Mouse (Mus musculus) bone marrow, adult 2 months (tissue): ENCODE measurements around the gene Zdhhc23. TPM values are rescaled to one million over a fixed set of nuclear protein-coding genes. Genes with fewer than 3 reads are reported as not detected.
A peak's percentile ranks its signal among the peaks of the same experiment; 100 is the strongest.

Experiments used
- H3K27ac ChIP-seq: fragments of 200-500 bp; 2 replicates; pipeline ENCODE4 v1.5.1; 2012; ENCODE audit warnings: low read depth, mild to moderate bottlenecking, control low read depth, inconsistent platforms, low read length; ENCODE audit not compliant: control insufficient read depth, poor library complexity, insufficient read depth
- H3K4me1 ChIP-seq: fragments of 200-500 bp; 2 replicates; pipeline ENCODE4 v1.6.1; 2011; ENCODE audit warnings: low read length; ENCODE audit not compliant: control insufficient read depth, insufficient read depth
- H3K4me3 ChIP-seq: fragments of 200-500 bp; replicated peaks from 2 replicates; pipeline ENCODE3; 2011; ENCODE audit warnings: mild to moderate bottlenecking, low read depth, low read length, control low read depth; ENCODE audit not compliant: control insufficient read depth
- CTCF ChIP-seq: fragments of 200-500 bp; IDR thresholded peaks from 2 replicates; pipeline ENCODE4 v1.5.1; 2011; ENCODE audit warnings: low read length, control low read depth; ENCODE audit not compliant: control insufficient read depth, insufficient read depth
- POLR2A ChIP-seq: fragments of 200-500 bp; IDR thresholded peaks from 2 replicates; pipeline ENCODE4 v1.6.1; 2011; ENCODE audit warnings: low read depth, mild to moderate bottlenecking, control low read depth, low read length, borderline replicate concordance; ENCODE audit not compliant: control insufficient read depth
- WGBS: fragments of 180-500 bp; shearing (Covaris S2); methylation state at CpG from one replicate; pipeline ENCODE4 v1.1.7; 2018; 5-methylcytosine and 5-hydroxymethylcytosine counted together
- polyA plus RNA-seq: library from polyadenylated mRNA; stranded (reverse); fragments of >200 nt; gene quantifications from 2 replicates; pipeline ENCODE4 v1.2.4, GENCODE M21; 2011; ENCODE audit warnings: low replicate concordance; ENCODE audit not compliant: missing spikeins, insufficient read depth, insufficient read length

The Zdhhc23 gene
- polyA plus RNA-seq, 1 experiment, result 1.5 TPM

DNA sequence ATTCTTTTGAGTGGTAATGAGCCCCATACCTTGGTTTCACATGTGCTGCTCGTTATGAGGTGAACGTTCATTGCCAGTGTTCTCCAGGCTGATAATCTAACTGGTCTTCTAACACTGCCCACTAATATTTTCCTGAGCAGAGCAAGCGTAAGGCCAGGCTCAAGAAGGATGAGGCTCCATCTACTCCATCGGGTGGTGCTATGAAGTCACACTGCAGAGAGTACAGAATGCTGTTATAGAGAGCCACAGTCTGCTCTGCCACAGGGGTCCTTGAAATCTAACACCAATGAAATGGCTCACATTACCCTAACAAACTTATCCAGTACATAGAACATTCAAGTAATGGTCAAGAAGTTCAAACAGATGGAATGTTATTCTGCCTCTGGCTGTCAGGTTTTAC lies 21.6 kb downstream of the Zdhhc23 start:
- Histone ChIP-seq H3K4me3 (no peak overlapping the region), H3K27ac (no peak overlapping the region), H3K4me1 (no peaks in the 10 kb centered on the region; the same call in 1 of the 2 replicates)
- 85% methylated on average over 4 of the region's 4 CpGs for WGBS
- no peak for TF ChIP-seq CTCF
- no peak for TF ChIP-seq POLR2A

DNA sequence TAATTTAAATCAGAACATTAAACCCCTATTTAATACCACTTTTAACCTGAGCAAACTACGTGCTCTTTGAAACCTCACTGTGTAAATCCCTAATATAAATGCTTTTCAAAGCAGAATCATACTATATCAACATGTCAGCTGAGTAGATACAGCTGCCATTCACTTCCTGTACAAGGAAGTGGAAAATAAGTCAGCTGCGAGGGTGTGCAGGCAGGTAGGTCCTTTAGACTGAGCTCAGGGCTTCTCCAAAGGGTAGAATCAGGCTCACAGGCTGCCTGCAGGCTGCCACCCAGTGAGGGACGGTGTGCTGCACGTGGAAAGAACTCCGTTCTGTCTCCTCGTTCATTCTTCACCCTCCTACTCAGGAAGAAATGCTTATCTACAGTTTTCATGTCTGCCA lies 24.7 kb downstream of the Zdhhc23 start:
- TF ChIP-seq POLR2A (no peak), CTCF (no peak)
- Histone ChIP-seq H3K27ac (peak overlapping the region; percentile 39; the same call in 1 of the 2 replicates), H3K4me3 (no peak overlapping the region), H3K4me1 (peaks cover 4% of the 10 kb centered on the region)
- 42% methylated on average over 6 of the region's 6 CpGs for WGBS

DNA sequence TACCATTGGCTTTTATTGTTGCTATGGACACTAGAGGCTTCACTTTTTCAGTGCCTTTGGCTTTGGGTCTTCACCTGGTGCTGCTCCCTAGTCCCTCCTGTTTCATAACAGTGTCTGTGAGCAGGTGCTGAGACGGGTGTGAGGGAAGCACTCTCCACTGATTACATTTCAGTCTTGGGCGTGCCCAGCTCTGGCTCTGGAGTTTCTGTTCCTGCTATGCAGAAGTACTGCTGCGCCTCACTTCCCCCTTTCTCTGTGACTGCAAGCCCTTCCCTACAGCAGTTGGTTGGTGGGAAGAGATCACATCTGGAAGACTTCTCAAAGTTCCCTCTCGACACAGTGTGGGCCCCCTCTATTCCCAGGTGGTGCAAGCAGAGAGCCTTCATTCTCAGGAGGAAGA lies 28.0 kb downstream of the Zdhhc23 start:
- WGBS, result 8% methylated on average over 4 of the region's 4 CpGs
- no peak overlapping the region for H3K4me3 ChIP-seq
- no peak for TF ChIP-seq CTCF
- no peak for TF ChIP-seq POLR2A
- peaks cover 4% of the 10 kb centered on the region for H3K4me1 ChIP-seq
- H3K27ac ChIP-seq, result no peak overlapping the region

DNA sequence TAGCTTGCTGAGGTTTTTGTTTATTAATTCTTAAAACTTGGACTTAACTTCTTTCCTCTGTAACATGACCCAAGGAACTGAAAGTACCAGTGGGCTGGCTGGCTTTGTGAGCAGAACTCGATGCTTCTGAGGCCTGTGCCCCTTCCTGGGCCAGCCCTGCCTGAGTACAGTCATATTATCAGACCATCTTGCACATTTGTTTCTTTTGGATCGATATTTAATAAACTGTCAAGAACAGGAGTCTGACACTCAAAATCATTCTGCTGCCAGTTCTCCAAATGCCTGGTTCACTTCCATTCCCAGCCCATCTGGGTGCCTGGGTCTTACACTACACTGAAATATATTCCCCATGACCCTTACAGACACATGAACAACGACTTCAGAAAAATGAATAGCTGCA lies 33.7 kb downstream of the Zdhhc23 start:
- no peaks in the 10 kb centered on the region for H3K4me1 ChIP-seq
- TF ChIP-seq CTCF, result no peak
- TF ChIP-seq POLR2A, result no peak
- H3K4me3 ChIP-seq, result no peak overlapping the region
- 64% methylated on average over 3 of the region's 3 CpGs for WGBS
- H3K27ac ChIP-seq, result no peak overlapping the region

DNA sequence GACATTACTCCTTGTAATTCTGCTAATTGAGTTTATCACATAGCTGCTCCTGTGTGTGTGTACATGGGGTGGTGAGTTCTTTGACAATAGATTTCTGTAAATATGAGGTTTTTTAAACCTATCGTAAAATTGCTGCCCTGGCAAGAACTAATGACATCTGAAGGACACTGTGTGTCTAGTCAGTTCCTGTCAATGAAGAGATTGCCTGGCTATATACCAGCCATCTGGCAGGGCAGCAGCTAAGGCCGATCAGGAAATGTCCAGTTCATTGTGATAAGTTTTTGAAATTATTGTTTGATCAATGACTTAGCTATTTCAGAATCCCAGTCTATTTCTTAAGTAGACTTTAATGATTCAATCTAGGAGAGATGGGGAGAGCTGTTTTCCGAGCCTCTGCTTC lies 34.2 kb downstream of the Zdhhc23 start:
- Histone ChIP-seq H3K4me1 (no peaks in the 10 kb centered on the region), H3K4me3 (no peak overlapping the region), H3K27ac (no peak overlapping the region)
- WGBS, result 87% methylated on average over 3 of the region's 3 CpGs
- TF ChIP-seq CTCF (no peak), POLR2A (no peak)

DNA sequence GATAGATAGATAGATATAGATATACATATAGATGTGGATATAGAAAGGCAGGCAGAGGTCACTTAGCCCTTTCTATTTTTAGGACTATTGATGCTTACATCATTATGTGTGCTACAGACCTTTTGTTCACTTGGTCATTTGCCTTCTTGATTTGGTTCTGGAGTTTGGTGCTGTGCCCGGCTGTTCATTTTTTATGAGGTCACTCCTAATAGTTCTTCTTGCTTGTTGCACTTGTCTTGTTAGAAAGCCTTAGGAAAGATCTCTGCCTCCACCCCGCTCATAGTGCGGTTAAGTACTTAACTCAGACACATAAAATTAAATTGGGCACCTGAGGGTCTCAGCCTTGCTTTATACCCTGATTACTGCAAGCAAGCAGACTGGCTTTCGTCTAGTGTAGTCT lies 38.7 kb downstream of the Zdhhc23 start:
- no peak overlapping the region for H3K27ac ChIP-seq
- H3K4me1 ChIP-seq, result no peaks in the 10 kb centered on the region
- no peak overlapping the region for H3K4me3 ChIP-seq
- TF ChIP-seq POLR2A, result no peak
- TF ChIP-seq CTCF, result no peak
- 87% methylated on average over 4 of the region's 4 CpGs for WGBS

DNA sequence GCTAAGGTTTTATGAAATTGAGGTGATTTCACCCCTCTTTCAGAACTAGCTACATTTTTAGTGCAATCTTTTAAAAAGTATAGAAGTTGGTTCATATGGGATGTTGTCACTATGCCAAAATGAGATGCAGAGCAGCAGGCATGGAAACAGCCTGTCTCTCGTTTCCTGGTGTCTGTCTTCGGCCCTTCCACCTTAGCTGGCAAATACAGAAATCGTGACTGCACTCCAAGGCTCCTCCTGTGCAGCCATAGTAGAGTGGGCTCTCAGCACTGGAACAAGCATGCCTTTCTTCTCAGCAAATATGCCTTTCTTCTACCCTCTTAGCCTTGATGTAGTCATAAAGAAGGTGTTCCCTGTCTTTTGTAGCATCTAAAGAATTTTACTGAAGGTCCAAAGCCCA lies 43.7 kb downstream of the Zdhhc23 start:
- H3K4me1 ChIP-seq, result no peaks in the 10 kb centered on the region
- H3K4me3 ChIP-seq, result no peak overlapping the region
- TF ChIP-seq POLR2A, result no peak
- TF ChIP-seq CTCF, result no peak
- H3K27ac ChIP-seq, result no peak overlapping the region
- 76% methylated on average over 3 of the region's 3 CpGs for WGBS

DNA sequence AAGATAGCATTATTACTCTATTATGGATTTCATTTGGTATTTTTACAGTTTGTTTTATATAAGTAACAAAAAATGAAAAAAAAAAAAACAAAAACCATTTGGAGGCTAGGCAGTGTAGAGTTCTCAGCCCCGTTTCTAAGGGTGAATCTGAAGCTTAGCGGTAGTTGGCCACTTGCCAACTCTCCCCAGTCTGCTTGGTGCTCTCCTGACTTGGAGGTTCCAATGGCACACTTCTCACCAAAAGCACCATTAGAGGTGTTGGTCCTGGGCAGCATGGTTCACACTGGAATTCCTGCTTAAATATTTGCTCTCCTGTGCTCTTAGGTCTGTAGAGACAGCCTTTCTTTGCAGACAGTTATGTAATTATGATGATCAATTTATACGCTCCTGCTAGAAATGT lies 44.2 kb downstream of the Zdhhc23 start:
- WGBS, result 76% methylated on average over 3 of the region's 3 CpGs
- H3K4me1 ChIP-seq, result no peaks in the 10 kb centered on the region
- TF ChIP-seq CTCF, result no peak
- TF ChIP-seq POLR2A, result no peak
- no peak overlapping the region for H3K27ac ChIP-seq
- no peak overlapping the region for H3K4me3 ChIP-seq

DNA sequence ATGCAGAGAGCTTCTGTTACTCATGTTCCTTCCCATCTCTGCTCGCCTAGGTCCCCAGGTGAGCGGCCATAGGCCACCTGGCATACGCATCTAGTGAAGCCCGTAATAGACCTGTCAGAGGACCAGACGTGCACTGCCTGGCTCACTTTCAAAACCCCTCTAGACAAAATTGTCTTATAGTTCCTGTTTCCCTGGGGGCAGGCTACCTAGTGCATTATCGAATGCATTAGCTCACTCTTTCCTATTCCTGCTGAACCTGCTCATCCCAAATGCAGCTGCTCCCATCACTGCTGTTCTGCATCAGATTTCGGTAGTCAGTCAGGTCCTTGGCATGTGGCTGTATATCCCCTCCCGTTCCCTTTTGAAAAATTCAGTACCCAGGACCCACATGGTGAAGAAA lies 44.7 kb downstream of the Zdhhc23 start:
- H3K4me3 ChIP-seq, result no peak overlapping the region
- WGBS, result 86% methylated on average over 8 of the region's 8 CpGs
- no peaks in the 10 kb centered on the region for H3K4me1 ChIP-seq
- H3K27ac ChIP-seq, result no peak overlapping the region
- TF ChIP-seq POLR2A (no peak), CTCF (no peak)

DNA sequence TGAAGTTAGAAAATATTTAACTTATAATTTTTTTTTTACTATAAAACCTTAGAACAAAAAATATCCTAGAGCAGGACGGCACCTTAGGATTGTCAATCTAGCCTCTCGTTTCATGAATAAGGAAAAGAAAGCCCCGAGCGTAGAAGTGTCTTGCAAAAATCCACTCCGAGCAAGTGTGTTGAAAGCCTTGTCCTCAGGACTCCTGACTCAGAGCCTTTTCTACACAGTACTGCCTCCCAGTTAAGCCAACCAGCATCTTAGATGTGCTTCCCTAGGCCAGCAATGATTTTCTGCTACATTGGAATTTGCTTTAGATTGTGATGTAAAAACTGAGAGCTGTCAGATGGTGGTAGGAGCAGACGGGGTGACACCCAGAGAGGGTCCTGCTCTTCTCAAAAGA lies 46.5 kb downstream of the Zdhhc23 start:
- TF ChIP-seq POLR2A (no peak), CTCF (no peak)
- H3K4me3 ChIP-seq, result no peak overlapping the region
- 89% methylated on average over 6 of the region's 6 CpGs for WGBS
- no peak overlapping the region for H3K27ac ChIP-seq
- H3K4me1 ChIP-seq, result no peaks in the 10 kb centered on the region

DNA sequence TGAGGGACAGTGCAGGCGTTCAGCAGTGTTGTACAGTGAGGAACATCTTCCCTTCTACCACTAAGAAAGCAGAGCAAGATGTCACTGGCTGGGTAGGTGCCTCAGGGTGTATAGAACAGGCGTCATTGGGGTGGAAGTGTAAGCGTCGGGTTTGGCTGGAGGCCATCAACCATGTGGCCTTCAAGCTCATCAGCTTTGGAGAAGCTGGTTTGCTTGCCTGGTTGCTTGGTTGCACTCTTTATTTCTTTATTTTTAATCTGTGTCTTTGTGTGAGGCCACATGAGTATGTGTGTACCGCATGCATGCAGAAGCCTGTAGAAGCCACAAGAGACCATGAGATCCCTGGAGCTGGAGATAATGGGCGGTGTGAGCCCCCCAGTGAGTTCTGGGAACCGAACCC lies 47.3 kb downstream of the Zdhhc23 start:
- 77% methylated on average over 7 of the region's 7 CpGs for WGBS
- Histone ChIP-seq H3K4me3 (no peak overlapping the region), H3K27ac (no peak overlapping the region), H3K4me1 (no peaks in the 10 kb centered on the region)
- no peak for TF ChIP-seq POLR2A
- TF ChIP-seq CTCF, result no peak
